Mouse (Mus musculus) heart, embryonic 14.5 days (tissue): ENCODE measurements around the gene Foxr1. TPM values are rescaled to one million over a fixed set of nuclear protein-coding genes. Genes with fewer than 3 reads are reported as not detected.

Source experiments
- ATAC-seq: fragments of 200-750 bp; cut with Nextera tagmentation; 2 replicates; pipeline ENCODE4 v1.8.0; 2017; ENCODE audit warnings: low read depth, moderate TSS enrichment; ENCODE audit not compliant: insufficient number of reproducible peaks, insufficient read depth, low FRiP score
- H3K27ac ChIP-seq, 2 experiments: fragments of 200-500 bp in 1 of 2; fragments of 300-500 bp in 1 of 2; sonication (generic) in 1 of 2; replicated peaks in 1 of 2; 2 replicates each; pipeline ENCODE4 v1.5.1; 2012 to 2014; ENCODE audit warnings: low read depth in 2 of 2, low read length in 2 of 2, control low read depth in 1 of 2, mild to moderate bottlenecking in 1 of 2, mixed read lengths in 1 of 2; ENCODE audit not compliant: control insufficient read depth in 1 of 2, insufficient read depth in 1 of 2
- H3K27me3 ChIP-seq: fragments of 300-500 bp; sonication (generic); 2 replicates; pipeline ENCODE4 v1.6.1; 2014; ENCODE audit warnings: mild to moderate bottlenecking, low read length, control low read depth; ENCODE audit not compliant: control insufficient read depth, insufficient read depth
- H3K36me3 ChIP-seq: fragments of 300-500 bp; sonication (generic); 2 replicates; pipeline ENCODE4 v1.6.1; 2014; ENCODE audit warnings: mild to moderate bottlenecking, control low read depth, low read length, mixed read lengths; ENCODE audit not compliant: control insufficient read depth, insufficient read depth
- H3K4me1 ChIP-seq, 2 experiments: fragments of 200-500 bp in 1 of 2; fragments of 300-500 bp in 1 of 2; sonication (generic) in 1 of 2; 2 replicates each; pipeline ENCODE4 v1.6.1; 2012 to 2014; ENCODE audit warnings: low read length in 2 of 2, control low read depth in 1 of 2, mixed read lengths in 1 of 2; ENCODE audit not compliant: control insufficient read depth in 2 of 2, insufficient read depth in 2 of 2
- H3K4me2 ChIP-seq: fragments of 300-500 bp; sonication (generic); 2 replicates; pipeline ENCODE4 v1.6.1; 2014; ENCODE audit warnings: mild to moderate bottlenecking, low read length
- H3K4me3 ChIP-seq, 2 experiments: fragments of 200-500 bp in 1 of 2; fragments of 300-500 bp in 1 of 2; sonication (generic) in 1 of 2; 2 replicates each; pipeline ENCODE4 v1.5.1; 2012 to 2014; ENCODE audit warnings: low read length in 2 of 2, mild to moderate bottlenecking in 2 of 2, control low read depth in 1 of 2, low read depth in 1 of 2, moderate library complexity in 1 of 2; ENCODE audit not compliant: control insufficient read depth in 1 of 2, insufficient read depth in 1 of 2
- H3K9ac ChIP-seq: fragments of 300-500 bp; sonication (generic); 2 replicates; pipeline ENCODE4 v1.6.1; 2014; ENCODE audit warnings: mild to moderate bottlenecking, low read length
- H3K9me3 ChIP-seq: fragments of 300-500 bp; sonication (generic); 2 replicates; pipeline ENCODE4 v1.6.1; 2016; ENCODE audit warnings: low read length, control low read depth; ENCODE audit not compliant: control insufficient read depth
- WGBS: fragments of 180-500 bp; shearing (Covaris S2); extraction: QIAGEN DNeasy Blood & Tissue Kit; methylation state at CpG from one replicate; pipeline ENCODE4 v1.1.7; 2014; 5-methylcytosine and 5-hydroxymethylcytosine counted together
- microRNA-seq: library from miRNA; unstranded; fragments of <30 nt; microRNA quantifications from one replicate; pipeline ENCODE4, GENCODE M21; 2016
- polyA plus RNA-seq: library from polyadenylated mRNA; unstranded; fragments of >200 nt; fragmentation: Nextera tagmentation; extraction: Ambion mirVana; gene quantifications from 2 replicates; pipeline ENCODE4 v1.2.1, GENCODE M21; 2014

Gene Foxr1
- polyA plus RNA-seq, 1 experiment from 2014 or later = not detected

DNA sequence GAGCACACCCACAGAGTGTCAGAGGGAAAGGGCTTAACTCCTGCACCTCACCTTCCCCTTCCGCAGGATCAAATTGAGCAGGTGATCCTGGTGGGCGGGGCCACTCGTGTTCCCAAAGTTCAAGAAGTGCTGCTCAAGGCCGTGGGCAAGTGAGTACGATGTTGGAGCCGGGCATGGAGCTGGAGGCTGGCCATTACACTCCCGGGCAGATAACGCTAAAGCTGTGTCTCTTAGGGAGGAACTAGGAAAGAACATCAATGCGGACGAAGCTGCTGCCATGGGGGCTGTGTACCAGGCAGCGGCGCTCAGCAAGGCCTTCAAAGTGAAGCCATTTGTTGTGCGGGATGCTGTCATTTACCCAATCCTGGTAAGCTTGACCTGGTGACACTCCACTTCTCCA, 56.3 kb downstream of the Foxr1 start:
- no peak overlapping the region for H3K27ac ChIP-seq
- H3K36me3 ChIP-seq = peaks cover 90% of the 10 kb centered on the region
- ATAC-seq = no peak
- H3K4me3 ChIP-seq = no peak overlapping the region
- WGBS = 90% methylated on average over 13 of the region's 13 CpGs
- H3K4me1 ChIP-seq = peaks cover 8 to 11% of the 10 kb centered on the region in 2 experiments; a peak in 3 of 4 replicates
- H3K4me2 ChIP-seq = no peak overlapping the region
- H3K9me3 ChIP-seq = no peaks in the 10 kb centered on the region
- H3K9ac ChIP-seq = no peak overlapping the region
- no peaks in the 10 kb centered on the region for H3K27me3 ChIP-seq

Small RNA genes within 50 kb of the gene (microRNA-seq; reads per million reads assigned to microRNA genes)
- gene Mir7085 = not detected

Other genes with a start within 250 kb of the Foxr1 start
- gene Cbl, start 207.1 kb downstream of the Foxr1 start, polyA plus RNA-seq = 12.7 and 13.7 TPM in 2 replicates
- gene Ccdc153, start 200.5 kb downstream of the Foxr1 start, polyA plus RNA-seq = not detected in 2 replicates
- gene Pdzd3, start 189.7 kb downstream of the Foxr1 start, polyA plus RNA-seq = not detected in 2 replicates
- 7.0 and 7.3 TPM in 2 replicates for gene Nlrx1, start 172.5 kb downstream of the Foxr1 start, polyA plus RNA-seq
- gene Abcg4, start 152.5 kb downstream of the Foxr1 start, polyA plus RNA-seq = 1.3 and 2.7 TPM in 2 replicates
- gene Hinfp, start 135.5 kb downstream of the Foxr1 start, polyA plus RNA-seq = 10.5 and 12.1 TPM in 2 replicates
- gene C2cd2l, start 120.9 kb downstream of the Foxr1 start, polyA plus RNA-seq = 5.4 and 7.7 TPM in 2 replicates
- gene Dpagt1, start 115.1 kb downstream of the Foxr1 start, polyA plus RNA-seq = 34.7 and 37.8 TPM in 2 replicates
- 153 and 167 TPM in 2 replicates for gene H2afx, start 106.4 kb downstream of the Foxr1 start, polyA plus RNA-seq
- 110 and 112 TPM in 2 replicates for gene Hmbs, start 96.9 kb downstream of the Foxr1 start, polyA plus RNA-seq
- gene Vps11, start 79.5 kb downstream of the Foxr1 start, polyA plus RNA-seq = 17.8 and 21.4 TPM in 2 replicates
- 12.7 and 12.9 TPM in 2 replicates for gene Hyou1, start 61.6 kb downstream of the Foxr1 start, polyA plus RNA-seq
- 32.0 and 35.7 TPM in 2 replicates for gene Slc37a4, start 44.3 kb downstream of the Foxr1 start, polyA plus RNA-seq
- gene Rps25, start 34.0 kb downstream of the Foxr1 start, polyA plus RNA-seq = 1,406 and 1,617 TPM in 2 replicates
- 74.0 and 85.4 TPM in 2 replicates for gene Trappc4, start 33.5 kb downstream of the Foxr1 start, polyA plus RNA-seq
- 19.5 and 20.9 TPM in 2 replicates for gene Ccdc84, start 22.6 kb downstream of the Foxr1 start, polyA plus RNA-seq
- not detected in 2 replicates for gene Upk2, start 13.8 kb upstream of the Foxr1 start, polyA plus RNA-seq
- gene Bcl9l, start 41.7 kb upstream of the Foxr1 start, polyA plus RNA-seq = 12.1 and 12.5 TPM in 2 replicates
- gene Cxcr5, start 120.7 kb upstream of the Foxr1 start, polyA plus RNA-seq = not detected in 2 replicates
- gene Ddx6, start 163.8 kb upstream of the Foxr1 start, polyA plus RNA-seq = 12.9 and 14.9 TPM in 2 replicates
- gene Treh, start 232.1 kb upstream of the Foxr1 start, polyA plus RNA-seq = not detected in 2 replicates